Mouse (Mus musculus) hindbrain, postnatal 0 days (tissue): ENCODE results near the gene Ubr2. TPM values are rescaled to one million over a fixed set of nuclear protein-coding genes. Genes with fewer than 3 reads are reported as not detected.

Experiments
- ATAC-seq: fragments of 200-750 bp; cut with Nextera tagmentation; 2 replicates; pipeline ENCODE4 v1.8.0; 2017; ENCODE audit warnings: mild to moderate bottlenecking, moderate TSS enrichment, moderate library complexity
- DNase-seq: peaks from one replicate; pipeline ENCODE4 v3.0.0-alpha.2; 2015; ENCODE audit warnings: low spot score
- H3K27ac ChIP-seq: fragments of 300-500 bp; sonication (generic); 2 replicates; pipeline ENCODE4 v1.5.1; 2014; ENCODE audit warnings: mild to moderate bottlenecking
- H3K27me3 ChIP-seq: fragments of 300-500 bp; sonication (generic); 2 replicates; pipeline ENCODE4 v1.6.1; 2014; ENCODE audit warnings: low read length, mixed read lengths; ENCODE audit not compliant: insufficient read depth
- H3K36me3 ChIP-seq: fragments of 300-500 bp; sonication (generic); 2 replicates; pipeline ENCODE4 v1.6.1; 2014; ENCODE audit warnings: low read length, mixed read lengths; ENCODE audit not compliant: insufficient read depth
- H3K4me1 ChIP-seq: fragments of 300-500 bp; sonication (generic); 2 replicates; pipeline ENCODE4 v1.6.1; 2014; ENCODE audit warnings: antibody characterized with exemption, low read length, mixed read lengths; ENCODE audit not compliant: insufficient read depth
- H3K4me2 ChIP-seq: fragments of 300-500 bp; sonication (generic); 2 replicates; pipeline ENCODE4 v1.6.1; 2014; ENCODE audit warnings: low read depth, mild to moderate bottlenecking, low read length, moderate library complexity, mixed read lengths
- H3K4me3 ChIP-seq: fragments of 300-500 bp; sonication (generic); 2 replicates; pipeline ENCODE4 v1.5.1; 2014; ENCODE audit warnings: low read length
- H3K9ac ChIP-seq: fragments of 300-500 bp; sonication (generic); replicated peaks from 2 replicates; pipeline ENCODE4 v1.6.1; 2014; ENCODE audit warnings: mild to moderate bottlenecking, low read length, moderate library complexity, mixed read lengths
- H3K9me3 ChIP-seq: fragments of 300-500 bp; sonication (generic); 2 replicates; pipeline ENCODE4 v1.6.1; 2016; ENCODE audit warnings: low read length, mixed read lengths
- CTCF ChIP-seq: IDR thresholded peaks from 2 replicates; pipeline ENCODE4 v1.5.1; 2016; ENCODE audit warnings: antibody characterized with exemption, control low read depth, low read depth
- WGBS: fragments of 180-500 bp; shearing (Covaris S2); extraction: QIAGEN DNeasy Blood & Tissue Kit; methylation state at CpG from one replicate; pipeline ENCODE4 v1.1.7; 2014; 5-methylcytosine and 5-hydroxymethylcytosine counted together
- polyA plus RNA-seq: library from polyadenylated mRNA; unstranded; fragments of >200 nt; fragmentation: Nextera tagmentation; extraction: Ambion mirVana; gene quantifications from 2 replicates; pipeline ENCODE4 v1.2.1, GENCODE M21; 2015
- total RNA-seq: library from RNA; depleted of rRNA; stranded (reverse); fragments of >200 nt; gene quantifications from 2 replicates; pipeline ENCODE4 v1.2.3, GENCODE M21; 2014; rRNA removed

Gene Ubr2
- total and polyA plus RNA-seq, 2 experiments from 2014 or later: 8.7 to 33.0 TPM

DNA sequence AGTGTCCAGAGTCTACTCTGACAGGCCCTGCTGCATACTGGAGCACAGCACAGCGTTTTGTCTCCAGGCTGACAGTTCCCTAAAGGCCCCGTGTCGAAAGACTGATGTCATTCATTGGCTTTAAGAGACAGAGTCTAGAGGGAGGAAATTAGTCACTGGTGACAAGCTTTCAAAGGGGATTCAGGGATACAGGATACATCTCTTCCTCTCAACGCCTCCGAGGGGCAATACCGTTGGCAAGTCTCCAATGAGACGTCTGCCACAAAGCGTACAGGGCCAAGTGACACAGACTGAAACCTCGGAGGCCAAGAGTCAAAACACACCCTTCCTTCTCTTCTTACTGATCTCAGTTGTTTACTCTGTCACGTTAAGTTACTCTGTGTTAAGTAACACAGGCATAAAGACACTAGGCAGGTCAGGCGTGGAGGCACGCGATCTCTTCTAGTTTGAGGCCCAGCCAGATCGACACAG lies 130.5 kb downstream of the Ubr2 start:
- Histone ChIP-seq H3K9ac (no peak overlapping the region), H3K4me3 (no peak overlapping the region), H3K36me3 (no peaks in the 10 kb centered on the region), H3K4me1 (no peaks in the 10 kb centered on the region), H3K27me3 (no peaks in the 10 kb centered on the region), H3K27ac (peak overlapping the region; percentile 36; the same call in 1 of the 2 replicates), H3K4me2 (no peak overlapping the region), H3K9me3 (no peaks in the 10 kb centered on the region)
- TF ChIP-seq CTCF: no peak
- ATAC-seq (peak; percentile 74), DNase-seq (peak; percentile 50)
- 25% methylated on average over 14 of the region's 14 CpGs for WGBS

Other genes with a start within 250 kb of the Ubr2 start
- not detected in 2 replicates for gene Ptcra, start 246.8 kb downstream of the Ubr2 start, total RNA-seq
- gene Ptcra, start 246.8 kb downstream of the Ubr2 start, polyA plus RNA-seq: 0.11 and 0.42 TPM in 2 replicates
- 44.9 and 46.4 TPM in 2 replicates for gene 2310039H08Rik, start 237.9 kb downstream of the Ubr2 start, total RNA-seq
- 64.7 TPM in 2 replicates for gene 2310039H08Rik, start 237.9 kb downstream of the Ubr2 start, polyA plus RNA-seq
- gene Rpl7l1, start 227.9 kb downstream of the Ubr2 start, total RNA-seq: 39.4 and 39.8 TPM in 2 replicates
- 72.1 and 80.0 TPM in 2 replicates for gene Rpl7l1, start 227.9 kb downstream of the Ubr2 start, polyA plus RNA-seq
- 22.9 and 23.1 TPM in 2 replicates for gene Bicral, start 152.1 kb downstream of the Ubr2 start, total RNA-seq
- gene Bicral, start 152.1 kb downstream of the Ubr2 start, polyA plus RNA-seq: 5.1 and 5.2 TPM in 2 replicates
- gene Tbcc, start 119.9 kb downstream of the Ubr2 start, total RNA-seq: 41.8 and 61.5 TPM in 2 replicates
- 50.7 and 54.5 TPM in 2 replicates for gene Tbcc, start 119.9 kb downstream of the Ubr2 start, polyA plus RNA-seq
- gene Prph2, start 100.1 kb downstream of the Ubr2 start, total RNA-seq: not detected in 2 replicates
- 0.05 TPM in 1 of 2 replicates, not detected in the other for gene Prph2, start 100.1 kb downstream of the Ubr2 start, polyA plus RNA-seq